8 mouse cellular contexts compared by ENCODE assay signal in the genomic region with DNA sequence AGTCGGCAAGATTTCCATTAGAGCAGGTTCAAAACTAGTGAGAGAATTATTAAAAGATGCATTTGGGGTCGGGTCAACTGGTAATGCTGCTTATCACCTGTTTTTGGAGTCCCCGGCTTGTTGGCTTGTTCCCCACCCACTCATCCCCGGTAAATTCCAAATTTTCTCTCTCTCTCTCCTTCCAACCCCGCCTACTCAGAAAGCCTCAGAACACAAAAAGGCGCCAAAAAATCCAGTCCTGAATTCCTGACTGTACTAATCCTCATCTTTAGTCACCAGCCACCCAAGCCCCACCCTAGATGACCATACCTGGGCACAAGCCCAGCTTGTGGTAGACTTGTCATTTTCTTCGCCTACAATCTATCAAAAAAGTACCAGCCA. TPM values are rescaled to one million over a fixed set of nuclear protein-coding genes. Genes with fewer than 3 reads are reported as not detected.
A peak's percentile ranks its signal among the peaks of the same experiment; 100 is the strongest.
DNase-seq lines count a peak whose midpoint lies in the region; ATAC-seq and TF ChIP-seq lines count a peak whose summit lies in the region.

No protein-coding gene starts in this region.

- peak; percentile 65 for DNase-seq in embryo, embryonic 11 days
- no peak for DNase-seq in embryo, embryonic 10 days (ENCODE audit: low spot score)
- DNase-seq in spleen, adult 2 months (ENCODE audit: low read depth in 1 of 2, low spot score in 2 of 2), result no peak
- DNase-seq in spleen, postnatal 4 days (ENCODE audit: low spot score in 2 of 2), result no peak
- DNase-seq in forelimb bud, embryonic 11.5 days (ENCODE audit: low read depth, low spot score), result peak; percentile 56
- DNase-seq in limb, embryonic 14.5 days (ENCODE audit: low spot score), result peak; percentile 70

- peak overlapping the region; percentile 97 for H3K27ac ChIP-seq in spleen, adult 2 months (ENCODE audit: insufficient read depth, low read length)
- H3K27ac ChIP-seq in limb, embryonic 14.5 days (replicated peaks; ENCODE audit: low read depth, low read length), result peak overlapping the region; percentile 99
- peak overlapping the region; percentile 94 for H3K27ac ChIP-seq in small intestine, adult 2 months (ENCODE audit: insufficient read depth, low read depth, low read length)

- peaks cover 6% of the 10 kb centered on the region for H3K4me1 ChIP-seq in spleen, adult 2 months (ENCODE audit: control insufficient read depth, insufficient read depth, insufficient read length)
- H3K4me1 ChIP-seq in limb, embryonic 14.5 days (ENCODE audit: control insufficient read depth, insufficient read depth, low read length), result peaks cover 17% of the 10 kb centered on the region
- H3K4me1 ChIP-seq in small intestine, adult 2 months (ENCODE audit: control insufficient read depth, insufficient read depth, insufficient read length, low read length), result peaks cover 2% of the 10 kb centered on the region; the same call in 1 of the 2 replicates

- H3K4me2 ChIP-seq in limb, embryonic 14.5 days (replicated peaks; ENCODE audit: low read depth, low read length, severe bottlenecking), result peak overlapping the region; percentile 71

- H3K9me3 ChIP-seq in limb, embryonic 14.5 days (ENCODE audit: control insufficient read depth, low read length), result no peaks in the 10 kb centered on the region

- no peak for TF ChIP-seq CTCF in spleen, adult 2 months (IDR thresholded peaks at IDR 0.05; ENCODE audit: extremely low read depth, insufficient read depth, insufficient read length, insufficient replicate concordance)
- TF ChIP-seq CTCF in small intestine, adult 2 months (IDR thresholded peaks at IDR 0.05; ENCODE audit: extremely low read depth, insufficient read length, insufficient replicate concordance, low read depth, low read length), result no peak

- 11% methylated on average over 7 of the region's 7 CpGs for WGBS in spleen, adult 2 months
- WGBS in limb, embryonic 14.5 days, result 8% methylated on average over 7 of the region's 7 CpGs
- WGBS in small intestine, adult 2 months, result 15% methylated on average over 7 of the region's 7 CpGs

- peak overlapping the region; percentile 80 for H3K4me3 ChIP-seq in spleen, adult 2 months (ENCODE audit: extremely low read depth, insufficient read depth, insufficient read length)
- peak overlapping the region; percentile 99 for H3K4me3 ChIP-seq in limb, embryonic 14.5 days (replicated peaks; ENCODE audit: low read length)
- H3K4me3 ChIP-seq in small intestine, adult 2 months (ENCODE audit: low read depth, low read length), result peak overlapping the region; percentile 92

- H3K9ac ChIP-seq in limb, embryonic 14.5 days (ENCODE audit: low read depth, low read length, severe bottlenecking), result peak overlapping the region; percentile 99

- H3K36me3 ChIP-seq in spleen, adult 2 months (ENCODE audit: control insufficient read depth, insufficient read depth, low read length), result no peaks in the 10 kb centered on the region; the same call in 1 of the 2 replicates
- H3K36me3 ChIP-seq in limb, embryonic 14.5 days (ENCODE audit: control insufficient read depth, insufficient read depth, low read length), result peaks cover 5% of the 10 kb centered on the region
- H3K36me3 ChIP-seq in small intestine, adult 2 months (ENCODE audit: control insufficient read depth, insufficient read depth, low read length), result peaks cover 3% of the 10 kb centered on the region; the same call in 1 of the 2 replicates

- no peak for ATAC-seq in limb, embryonic 14.5 days (ENCODE audit: low FRiP score, low read depth)
- no peak for ATAC-seq in monocyte, adult 5-6 weeks (replicated peaks; ENCODE audit: insufficient number of reproducible peaks, low FRiP score, low TSS enrichment, poor library complexity, severe bottlenecking)

- no peaks in the 10 kb centered on the region for H3K27me3 ChIP-seq in spleen, adult 2 months (ENCODE audit: control insufficient read depth, insufficient read depth, low read length)
- no peaks in the 10 kb centered on the region for H3K27me3 ChIP-seq in limb, embryonic 14.5 days (ENCODE audit: control insufficient read depth, insufficient read depth, low read length)
- H3K27me3 ChIP-seq in small intestine, adult 2 months (ENCODE audit: control insufficient read depth, insufficient read depth, low read length), result no peaks in the 10 kb centered on the region

- TF ChIP-seq POLR2A in spleen, adult 2 months (IDR thresholded peaks at IDR 0.05; ENCODE audit: low read depth, low read length), result no peak
- TF ChIP-seq POLR2A in limb, embryonic 14.5 days (IDR thresholded peaks at IDR 0.05; ENCODE audit: borderline replicate concordance, extremely low read depth, insufficient read depth, insufficient read length), result no peak
- no peak for TF ChIP-seq POLR2A in small intestine, adult 2 months (IDR thresholded peaks at IDR 0.05; ENCODE audit: low read depth, low read length)

RNA-seq across cellular contexts. Expression of a gene that starts 0.9 kb away (rescaled TPM):
- 40.9 and 61.5 TPM in 2 replicates for polyA plus RNA-seq in spleen, adult 2 months (2012; rRNA removed)
- polyA plus RNA-seq in limb, embryonic 14.5 days (2012; rRNA removed), result 96.6 and 97.6 TPM in 2 replicates
- 107 and 122 TPM in 2 replicates for polyA plus RNA-seq in limb, embryonic 14.5 days (2014; fragmentation: Nextera tagmentation; extraction: Ambion mirVana)
- polyA plus RNA-seq in small intestine, adult 2 months (2012; rRNA removed), result 29.4 and 58.7 TPM in 2 replicates
- 89.2 to 110 TPM (median 89.5 TPM) in 3 replicates for total RNA-seq in monocyte, adult 5-6 weeks (2017)

RNA-seq across cellular contexts. Expression of a gene that starts 46.4 kb away (rescaled TPM):
- 28.4 and 33.9 TPM in 2 replicates for polyA plus RNA-seq in spleen, adult 2 months (2012; rRNA removed)
- polyA plus RNA-seq in limb, embryonic 14.5 days (2012; rRNA removed), result 49.1 and 77.0 TPM in 2 replicates
- polyA plus RNA-seq in limb, embryonic 14.5 days (2014; fragmentation: Nextera tagmentation; extraction: Ambion mirVana), result 24.1 and 27.1 TPM in 2 replicates
- 11.2 and 21.4 TPM in 2 replicates for polyA plus RNA-seq in small intestine, adult 2 months (2012; rRNA removed)
- 4.0 to 6.4 TPM (median 4.1 TPM) in 3 replicates for total RNA-seq in monocyte, adult 5-6 weeks (2017)

Comparison
In these comparisons a context has a peak if more than half of its experiments do, and no peak if none do; other contexts are left out.
1. DNase-seq: peak in embryo, embryonic 11 days (single experiment), forelimb bud, embryonic 11.5 days (single experiment) and limb, embryonic 14.5 days (single experiment); none in embryo, embryonic 10 days (single experiment), spleen, adult 2 months (0 of 2) and spleen, postnatal 4 days (0 of 2).
2. Peak in every context shown above with its lines, with median percentiles within 50 percentile points of each other: H3K27ac ChIP-seq and H3K4me3 ChIP-seq.